20 mouse cellular contexts compared by ENCODE assay signal in genomic region chr17:30019942-30020341, GRCm38 (mm10). TPM values are rescaled to one million over a fixed set of nuclear protein-coding genes. Genes with fewer than 3 reads are reported as not detected.
DNase-seq lines count a peak whose midpoint lies in the region; ATAC-seq and TF ChIP-seq lines count a peak whose summit lies in the region.
"Had no signal": no experiment of that assay in that cellular context is flagged by ENCODE, and none has a peak within 500 bp of the region (broad histone marks: within the 10 kb centered on the region; RNA-seq: fewer than 3 reads in every experiment).

No protein-coding gene starts in this region.

- WGBS in kidney, postnatal 0 days, result 83% methylated on average over 6 of the region's 6 CpGs
- 62% methylated on average over 6 of the region's 6 CpGs for WGBS in intestine, embryonic 15.5 days
- WGBS in stomach, embryonic 16.5 days, result 64% methylated on average over 6 of the region's 6 CpGs

- no peaks in the 10 kb centered on the region for H3K9me3 ChIP-seq in kidney, postnatal 0 days (replicated peaks; ENCODE audit: low read length)
- no peaks in the 10 kb centered on the region for H3K9me3 ChIP-seq in intestine, embryonic 15.5 days
- no peaks in the 10 kb centered on the region for H3K9me3 ChIP-seq in stomach, embryonic 16.5 days (replicated peaks; ENCODE audit: control insufficient read depth, low read length)
- H3K9me3 ChIP-seq: embryonic facial prominence, embryonic 15.5 days; forebrain, embryonic 10.5 days; heart, embryonic 13.5 days; hindbrain, embryonic 15.5 days had no signal

- no peak for DNase-seq in kidney, postnatal 0 days (ENCODE audit: low spot score)
- DNase-seq in kidney, postnatal 14 days, result no peak
- peak; percentile 4 for DNase-seq in forelimb bud, embryonic 11.5 days (ENCODE audit: low read depth, low spot score)
- DNase-seq in embryo, embryonic 10 days (ENCODE audit: low spot score), result no peak
- no peak for DNase-seq in urinary bladder, adult 2 months (ENCODE audit: low spot score)
- DNase-seq: adrenal gland, adult 2 months; adrenal gland, postnatal 36 days; cerebellum, adult 11 months; cerebellum, adult 9-10 months; cerebellum, postnatal 25 days; gastrocnemius, postnatal 36 days; heart, postnatal 36 days had no signal

- H3K4me3 ChIP-seq in kidney, postnatal 0 days (replicated peaks; ENCODE audit: low read depth, low read length), result no peak overlapping the region
- H3K4me3 ChIP-seq in intestine, embryonic 15.5 days (replicated peaks), result no peak overlapping the region
- H3K4me3 ChIP-seq in stomach, embryonic 16.5 days (replicated peaks; ENCODE audit: low read length), result no peak overlapping the region
- H3K4me3 ChIP-seq: embryonic facial prominence, embryonic 15.5 days; erythroblast, embryonic 14.5 days; forebrain, embryonic 10.5 days; heart, embryonic 13.5 days; hindbrain, embryonic 15.5 days had no signal

- no peaks in the 10 kb centered on the region for H3K36me3 ChIP-seq in kidney, postnatal 0 days (ENCODE audit: insufficient read depth, low read length)
- H3K36me3 ChIP-seq in intestine, embryonic 15.5 days, result no peaks in the 10 kb centered on the region
- H3K36me3 ChIP-seq in stomach, embryonic 16.5 days (ENCODE audit: control insufficient read depth, insufficient read depth, low read length), result no peaks in the 10 kb centered on the region
- H3K36me3 ChIP-seq: embryonic facial prominence, embryonic 15.5 days; heart, embryonic 13.5 days; hindbrain, embryonic 15.5 days had no signal

- no peak overlapping the region for H3K4me2 ChIP-seq in kidney, postnatal 0 days (ENCODE audit: low read length)
- H3K4me2 ChIP-seq in intestine, embryonic 15.5 days (replicated peaks), result peak overlapping the region; percentile 37
- H3K4me2 ChIP-seq in stomach, embryonic 16.5 days (ENCODE audit: low read depth, low read length), result 0 out of 2 replicates have a peak overlapping the region, but pooled peaks have one; percentile 0
- H3K4me2 ChIP-seq: embryonic facial prominence, embryonic 15.5 days; heart, embryonic 13.5 days; hindbrain, embryonic 15.5 days had no signal

- TF ChIP-seq CTCF in kidney, postnatal 0 days (IDR thresholded peaks at IDR 0.05; ENCODE audit: low read depth), result no peak

- no peak for ATAC-seq in kidney, postnatal 0 days (replicated peaks; ENCODE audit: low FRiP score, low read depth)
- peak; percentile 52; the same call in 1 of the 2 replicates for ATAC-seq in intestine, embryonic 15.5 days
- no peak for ATAC-seq in stomach, embryonic 16.5 days (ENCODE audit: insufficient read depth, low FRiP score)
- ATAC-seq: forebrain, embryonic 16.5 days had no signal

- no peak overlapping the region for H3K9ac ChIP-seq in kidney, postnatal 0 days (ENCODE audit: low read depth, low read length)
- H3K9ac ChIP-seq in intestine, embryonic 15.5 days, result no peak overlapping the region
- no peak overlapping the region for H3K9ac ChIP-seq in stomach, embryonic 16.5 days (ENCODE audit: low read length)
- H3K9ac ChIP-seq: embryonic facial prominence, embryonic 15.5 days; heart, embryonic 13.5 days; hindbrain, embryonic 15.5 days had no signal

- 0 out of 2 replicates have a peak overlapping the region, but pooled peaks have one; percentile 36 for H3K27ac ChIP-seq in kidney, postnatal 0 days
- H3K27ac ChIP-seq in intestine, embryonic 15.5 days, result peak overlapping the region; percentile 71
- H3K27ac ChIP-seq in stomach, embryonic 16.5 days (ENCODE audit: low read length), result peak overlapping the region; percentile 37; the same call in 1 of the 2 replicates
- H3K27ac ChIP-seq: embryonic facial prominence, embryonic 15.5 days; forebrain, embryonic 10.5 days; heart, embryonic 13.5 days; hindbrain, embryonic 15.5 days had no signal

- H3K27me3 ChIP-seq in kidney, postnatal 0 days (ENCODE audit: insufficient read depth, low read length), result no peaks in the 10 kb centered on the region
- no peaks in the 10 kb centered on the region for H3K27me3 ChIP-seq in intestine, embryonic 15.5 days (replicated peaks)
- H3K27me3 ChIP-seq in stomach, embryonic 16.5 days (ENCODE audit: control insufficient read depth, insufficient read depth, low read length), result no peaks in the 10 kb centered on the region
- H3K27me3 ChIP-seq: embryonic facial prominence, embryonic 15.5 days; heart, embryonic 13.5 days; hindbrain, embryonic 15.5 days had no signal

- H3K4me1 ChIP-seq in kidney, postnatal 0 days (replicated peaks; ENCODE audit: insufficient read depth, low read length), result no peaks in the 10 kb centered on the region
- H3K4me1 ChIP-seq in intestine, embryonic 15.5 days (replicated peaks), result peaks cover 6% of the 10 kb centered on the region; the same call in 1 of the 2 replicates
- H3K4me1 ChIP-seq in stomach, embryonic 16.5 days (ENCODE audit: control insufficient read depth, insufficient read depth, low read length), result peaks cover 26% of the 10 kb centered on the region

RNA-seq across cellular contexts. Expression of gene Zfand3, which starts 15.4 kb away (rescaled TPM):
- polyA plus RNA-seq in kidney, postnatal 0 days (2015; fragmentation: Nextera tagmentation; extraction: Ambion mirVana), result 55.5 and 63.5 TPM in 2 replicates
- polyA plus RNA-seq in intestine, embryonic 15.5 days (2015; fragmentation: Nextera tagmentation; extraction: Ambion mirVana), result 43.0 and 47.5 TPM in 2 replicates
- polyA plus RNA-seq in stomach, embryonic 16.5 days (2015; fragmentation: Nextera tagmentation; extraction: Ambion mirVana), result 34.2 and 40.3 TPM in 2 replicates
- 131 and 145 TPM in 2 replicates for polyA plus RNA-seq in urinary bladder, adult 2 months (2012; rRNA removed)

RNA-seq across cellular contexts. Expression of gene Mdga1, which starts 50.1 kb away (rescaled TPM):
- polyA plus RNA-seq in kidney, postnatal 0 days (2015; fragmentation: Nextera tagmentation; extraction: Ambion mirVana), result 1.3 and 1.7 TPM in 2 replicates
- polyA plus RNA-seq in intestine, embryonic 15.5 days (2015; fragmentation: Nextera tagmentation; extraction: Ambion mirVana), result 1.5 and 2.1 TPM in 2 replicates
- polyA plus RNA-seq in stomach, embryonic 16.5 days (2015; fragmentation: Nextera tagmentation; extraction: Ambion mirVana), result 2.9 and 3.5 TPM in 2 replicates
- 4.0 and 5.6 TPM in 2 replicates for polyA plus RNA-seq in urinary bladder, adult 2 months (2012; rRNA removed)
